Mouse (Mus musculus): ENCODE results near the gene Hist1h2bg.

DNA sequence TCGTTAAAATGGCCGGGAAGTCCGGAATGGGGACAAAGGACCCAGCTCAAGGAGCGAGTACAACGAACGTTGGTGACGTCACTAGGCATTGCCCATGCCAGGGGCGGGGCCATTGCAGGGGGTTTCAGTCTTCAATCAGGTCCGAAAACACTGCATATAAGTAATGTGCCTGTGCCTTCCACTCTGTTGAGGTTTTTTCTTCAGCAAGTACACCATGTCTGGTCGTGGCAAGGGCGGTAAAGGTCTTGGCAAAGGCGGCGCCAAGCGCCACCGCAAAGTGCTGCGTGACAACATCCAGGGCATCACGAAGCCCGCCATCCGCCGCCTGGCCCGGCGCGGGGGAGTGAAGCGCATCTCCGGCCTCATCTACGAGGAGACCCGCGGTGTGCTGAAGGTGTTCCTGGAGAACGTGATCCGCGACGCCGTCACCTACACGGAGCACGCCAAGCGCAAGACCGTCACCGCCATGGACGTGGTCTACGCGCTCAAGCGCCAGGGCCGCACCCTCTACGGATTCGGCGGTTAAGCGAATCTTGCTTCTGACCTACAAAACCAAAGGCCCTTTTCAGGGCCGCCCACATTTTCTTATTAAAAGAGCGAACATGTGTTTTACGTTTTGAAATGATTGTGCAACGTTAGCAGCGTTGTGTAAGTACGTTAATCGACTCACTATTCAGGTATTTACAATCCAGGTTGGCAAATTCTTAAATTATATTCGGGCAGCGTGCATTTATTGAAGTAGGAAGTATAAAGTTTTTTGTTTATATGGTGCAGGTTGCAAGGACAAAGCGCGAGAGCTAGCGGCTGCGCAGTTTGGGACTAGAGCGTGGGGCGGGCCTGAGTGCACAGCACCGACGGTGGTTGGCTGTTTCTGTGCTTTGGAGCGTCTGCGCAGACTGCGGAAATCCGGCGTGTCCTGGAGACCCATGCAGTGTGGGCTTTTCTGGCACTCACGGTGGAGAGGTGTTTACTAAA, 40.0 kb upstream of the Hist1h2bg start, which contains the start of gene Hist1h4h:
- TF ChIP-seq CTCF (IDR thresholded peaks at IDR 0.05; ENCODE audit: low read depth, low read length): no peak
- peak; percentile 96 for TF ChIP-seq POLR2A (IDR thresholded peaks at IDR 0.05; ENCODE audit: borderline replicate concordance, low read depth, low read length)
